Mouse (Mus musculus): Measurements from ENCODE around the gene Nop53. TPM values are rescaled to one million over a fixed set of nuclear protein-coding genes. Genes with fewer than 3 reads are reported as not detected.
"Not testable (repeated sequence)": the region's sequence is repeated elsewhere in the genome, so short reads cannot be mapped to it uniquely, and the experiment has no call there.

Gene Nop53
- polyA plus RNA-seq, 1 experiment from 2014 or later = 189 TPM

DNA sequence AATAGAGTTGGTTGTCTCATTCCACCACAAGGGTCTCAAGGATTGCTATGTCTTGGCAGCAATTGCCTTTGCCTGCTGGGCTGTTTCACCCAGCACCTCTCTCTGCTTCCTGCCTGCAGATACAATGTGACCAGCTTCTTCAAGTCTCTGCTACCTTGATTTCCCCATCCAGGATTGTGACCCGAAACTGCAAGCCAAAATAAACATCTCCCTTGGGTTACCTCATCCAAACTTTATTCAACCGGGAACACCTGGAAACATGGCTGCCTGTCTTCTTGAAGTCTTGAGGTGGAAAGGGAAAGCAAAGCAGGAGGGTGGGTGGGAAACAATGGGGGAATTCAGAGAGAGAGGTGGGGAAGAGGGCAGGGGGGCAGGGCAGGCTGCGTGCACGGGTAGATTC, 28.9 kb downstream of the Nop53 start:
- Histone ChIP-seq H3K4me2 (ENCODE audit: low read depth, low read length) (no peak overlapping the region), H3K27me3 (ENCODE audit: control insufficient read depth, insufficient read depth, low read depth, low read length) (no peaks in the 10 kb centered on the region), H3K27ac (ENCODE audit: low read length) (no peak overlapping the region), H3K9ac (ENCODE audit: low read length) (no peak overlapping the region), H3K9me3 (ENCODE audit: control insufficient read depth, low read length) (no peaks in the 10 kb centered on the region), H3K4me1 (replicated peaks; ENCODE audit: control insufficient read depth, insufficient read depth, low read length) (peaks cover 11% of the 10 kb centered on the region), H3K4me3 (ENCODE audit: low read length) (no peak overlapping the region), H3K36me3 (ENCODE audit: control insufficient read depth, insufficient read depth, low read length) (peaks cover 22% of the 10 kb centered on the region)
- 78% methylated on average over 4 of the region's 4 CpGs for WGBS
- no peak for ATAC-seq (ENCODE audit: low read depth)

DNA sequence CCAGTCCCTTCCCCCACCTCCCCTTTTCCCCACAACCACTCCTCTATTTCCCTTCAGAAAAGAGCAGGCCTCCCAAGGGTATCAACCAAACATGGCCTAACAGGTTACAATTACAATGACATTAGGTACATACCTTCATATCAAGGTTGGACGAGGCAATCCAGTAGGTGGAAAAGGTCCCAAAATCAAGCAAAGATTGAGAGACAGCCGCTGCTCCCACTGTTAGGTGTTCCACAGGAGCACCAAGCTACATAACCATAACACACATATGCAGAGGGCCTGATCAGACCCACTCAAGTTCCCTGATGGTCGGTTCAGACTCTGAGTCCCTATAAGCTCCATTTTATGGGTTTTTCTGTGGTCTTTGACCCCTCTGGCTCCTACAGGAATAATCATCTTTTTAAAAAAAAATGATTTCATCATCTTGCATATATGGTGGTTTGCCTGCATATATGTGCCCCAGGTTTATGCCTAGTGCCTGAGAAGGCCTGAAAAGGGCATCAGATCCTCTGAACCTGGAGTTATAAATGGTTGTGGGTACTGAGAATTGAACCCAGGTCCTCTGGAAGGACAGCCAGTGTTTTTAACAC, 29.6 kb downstream of the Nop53 start:
- Histone ChIP-seq H3K36me3 (ENCODE audit: control insufficient read depth, insufficient read depth, low read length) (peaks cover 22% of the 10 kb centered on the region), H3K27ac (ENCODE audit: low read length) (no peak overlapping the region), H3K4me3 (ENCODE audit: low read length) (no peak overlapping the region), H3K4me2 (ENCODE audit: low read depth, low read length) (no peak overlapping the region), H3K27me3 (ENCODE audit: control insufficient read depth, insufficient read depth, low read depth, low read length) (no peaks in the 10 kb centered on the region), H3K4me1 (replicated peaks; ENCODE audit: control insufficient read depth, insufficient read depth, low read length) (peaks cover 10% of the 10 kb centered on the region), H3K9me3 (ENCODE audit: control insufficient read depth, low read length) (no peaks in the 10 kb centered on the region), H3K9ac (ENCODE audit: low read length) (no peak overlapping the region)
- WGBS = 74% methylated on average over 3 of the region's 3 CpGs
- no peak for ATAC-seq (ENCODE audit: low read depth)

DNA sequence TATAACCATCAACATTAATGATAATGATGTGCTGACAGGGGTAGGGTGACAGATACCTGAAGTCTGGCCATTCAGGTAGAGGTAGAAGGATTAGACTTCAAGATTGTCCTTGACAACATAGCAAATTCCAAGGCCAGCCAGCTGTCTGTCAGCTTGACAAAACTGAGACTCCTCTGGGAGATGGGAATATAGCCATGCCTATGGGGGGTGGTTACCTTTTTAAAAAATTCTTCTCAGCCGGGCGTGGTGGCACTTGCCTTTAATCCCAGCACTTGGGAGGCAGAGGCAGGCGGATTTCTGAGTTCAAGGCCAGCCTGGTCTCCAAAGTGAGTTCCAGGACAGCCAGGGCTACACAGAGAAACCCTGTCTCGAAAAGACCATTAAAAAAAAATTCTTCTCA, 30.2 kb downstream of the Nop53 start:
- not testable (repeated sequence) for H3K4me3 ChIP-seq (ENCODE audit: low read length); H3K9ac ChIP-seq (ENCODE audit: low read length); H3K27me3 ChIP-seq (ENCODE audit: control insufficient read depth, insufficient read depth, low read depth, low read length); H3K9me3 ChIP-seq (ENCODE audit: control insufficient read depth, low read length); ATAC-seq (ENCODE audit: low read depth); H3K4me2 ChIP-seq (ENCODE audit: low read depth, low read length); H3K4me1 ChIP-seq (replicated peaks; ENCODE audit: control insufficient read depth, insufficient read depth, low read length); H3K27ac ChIP-seq (ENCODE audit: low read length)
- H3K36me3 ChIP-seq (ENCODE audit: control insufficient read depth, insufficient read depth, low read length) = peaks cover 22% of the 10 kb centered on the region
- WGBS = 82% methylated on average over 4 of the region's 4 CpGs

DNA sequence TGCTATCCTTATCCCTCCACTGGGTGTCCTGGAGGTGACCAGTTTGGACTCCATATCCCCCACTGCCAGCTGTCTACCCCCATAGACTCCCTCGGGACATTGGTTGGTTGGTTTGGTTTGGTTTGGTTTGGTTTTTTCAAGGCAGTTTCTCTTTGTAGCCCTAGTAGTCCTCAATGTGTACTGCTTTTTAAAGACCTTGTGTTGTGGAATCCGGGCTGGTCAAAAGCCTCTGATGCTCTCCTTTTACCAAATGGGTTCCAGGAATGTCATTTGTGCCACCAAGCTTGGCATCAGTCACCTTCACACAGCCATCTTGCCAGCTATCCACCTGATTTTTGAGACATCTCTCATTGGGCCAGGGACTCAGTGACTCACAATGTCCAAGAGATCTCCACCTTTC, 31.1 kb downstream of the Nop53 start:
- Histone ChIP-seq H3K4me3 (ENCODE audit: low read length) (no peak overlapping the region), H3K9me3 (ENCODE audit: control insufficient read depth, low read length) (no peaks in the 10 kb centered on the region), H3K9ac (ENCODE audit: low read length) (no peak overlapping the region), H3K36me3 (ENCODE audit: control insufficient read depth, insufficient read depth, low read length) (peaks cover 17% of the 10 kb centered on the region), H3K27ac (ENCODE audit: low read length) (no peak overlapping the region), H3K4me2 (ENCODE audit: low read depth, low read length) (no peak overlapping the region), H3K4me1 (replicated peaks; ENCODE audit: control insufficient read depth, insufficient read depth, low read length) (no peaks in the 10 kb centered on the region; the same call in 1 of the 2 replicates), H3K27me3 (ENCODE audit: control insufficient read depth, insufficient read depth, low read depth, low read length) (no peaks in the 10 kb centered on the region)
- no peak for ATAC-seq (ENCODE audit: low read depth)
- 82% methylated on average over 2 of the region's 2 CpGs for WGBS

DNA sequence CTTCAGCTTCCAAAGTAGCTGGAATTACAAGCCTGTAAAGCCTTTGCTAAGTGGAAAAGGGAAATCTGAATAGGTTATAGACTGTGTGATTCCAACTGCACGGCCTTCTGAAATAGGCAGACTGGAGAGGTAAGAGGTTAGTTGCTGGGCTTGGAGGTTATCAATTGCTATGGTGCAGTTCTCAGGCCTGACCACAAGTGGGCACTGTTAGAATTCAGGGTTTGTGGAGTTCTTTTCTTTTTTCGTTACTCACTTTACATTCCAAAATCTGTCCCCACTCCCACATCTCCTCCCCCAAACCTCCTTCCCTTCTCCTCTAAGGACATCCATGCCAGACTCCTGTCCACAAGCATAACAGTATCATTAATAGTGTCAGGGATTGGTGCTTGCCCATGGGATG, 31.6 kb downstream of the Nop53 start:
- 23% methylated on average over 2 of the region's 2 CpGs for WGBS
- no peaks in the 10 kb centered on the region; the same call in 1 of the 2 replicates for H3K4me1 ChIP-seq (replicated peaks; ENCODE audit: control insufficient read depth, insufficient read depth, low read length)
- H3K9ac ChIP-seq (ENCODE audit: low read length) = no peak overlapping the region
- no peaks in the 10 kb centered on the region for H3K27me3 ChIP-seq (ENCODE audit: control insufficient read depth, insufficient read depth, low read depth, low read length)
- peaks cover 12% of the 10 kb centered on the region for H3K36me3 ChIP-seq (ENCODE audit: control insufficient read depth, insufficient read depth, low read length)
- H3K4me2 ChIP-seq (ENCODE audit: low read depth, low read length) = no peak overlapping the region
- ATAC-seq (ENCODE audit: low read depth) = no peak
- H3K9me3 ChIP-seq (ENCODE audit: control insufficient read depth, low read length) = no peaks in the 10 kb centered on the region
- no peak overlapping the region for H3K4me3 ChIP-seq (ENCODE audit: low read length)
- H3K27ac ChIP-seq (ENCODE audit: low read length) = no peak overlapping the region

DNA sequence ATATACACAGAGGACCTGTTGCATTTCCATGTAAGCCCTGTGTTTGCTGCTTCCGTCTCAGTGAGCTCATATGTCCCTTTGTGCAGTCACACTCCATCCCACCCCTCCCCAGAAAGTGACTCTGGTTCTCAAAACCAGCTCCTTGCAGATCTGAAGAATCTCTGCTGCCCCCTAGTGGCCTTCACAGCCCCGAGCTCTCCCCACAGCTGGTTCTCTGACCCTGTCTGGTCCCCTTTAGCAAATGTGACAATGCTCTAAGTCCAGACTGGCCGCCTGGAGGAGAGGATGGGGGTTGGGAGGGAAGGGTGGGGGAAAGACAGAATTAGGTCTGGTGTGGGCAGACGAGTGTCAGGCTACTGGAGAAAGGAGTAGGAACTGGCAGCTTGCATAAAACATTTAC, 33.7 kb downstream of the Nop53 start:
- 0% methylated on average over 4 of the region's 4 CpGs for WGBS
- no peak overlapping the region for H3K9ac ChIP-seq (ENCODE audit: low read length)

DNA sequence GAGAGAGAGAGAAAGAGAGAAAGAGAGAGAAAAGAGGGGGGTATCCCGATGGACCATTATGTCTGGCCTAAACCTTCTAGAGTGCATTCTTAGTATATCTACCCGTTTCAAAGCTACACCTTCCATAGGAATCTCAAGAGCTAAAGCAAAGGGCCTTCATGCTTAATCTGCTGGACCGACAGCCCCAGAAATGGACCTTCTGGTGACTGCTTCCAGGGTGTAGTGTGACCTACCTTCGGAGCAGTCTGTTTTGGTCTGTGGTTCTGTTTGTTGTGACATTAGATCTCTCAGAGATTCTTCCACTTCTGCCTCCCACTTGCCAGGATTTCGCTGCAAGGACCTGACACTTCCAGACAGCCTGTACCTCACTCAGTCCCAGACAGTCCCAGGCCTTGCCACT, 35.4 kb downstream of the Nop53 start:
- no peaks in the 10 kb centered on the region for H3K9me3 ChIP-seq (ENCODE audit: control insufficient read depth, low read length)
- no peak overlapping the region for H3K9ac ChIP-seq (ENCODE audit: low read length)
- no peak overlapping the region for H3K27ac ChIP-seq (ENCODE audit: low read length)
- H3K4me1 ChIP-seq (replicated peaks; ENCODE audit: control insufficient read depth, insufficient read depth, low read length) = no peaks in the 10 kb centered on the region; the same call in 1 of the 2 replicates
- ATAC-seq (ENCODE audit: low read depth) = no peak
- no peaks in the 10 kb centered on the region for H3K27me3 ChIP-seq (ENCODE audit: control insufficient read depth, insufficient read depth, low read depth, low read length)
- H3K4me2 ChIP-seq (ENCODE audit: low read depth, low read length) = no peak overlapping the region
- H3K4me3 ChIP-seq (ENCODE audit: low read length) = no peak overlapping the region
- H3K36me3 ChIP-seq (ENCODE audit: control insufficient read depth, insufficient read depth, low read length) = no peaks in the 10 kb centered on the region
- 71% methylated on average over 5 of the region's 5 CpGs for WGBS

More for the DNA sequence above, 33.7 kb downstream of the Nop53 start:
- Histone ChIP-seq H3K36me3 (ENCODE audit: control insufficient read depth, insufficient read depth, low read length) (peaks cover 4% of the 10 kb centered on the region), H3K27ac (ENCODE audit: low read length) (no peak overlapping the region), H3K9me3 (ENCODE audit: control insufficient read depth, low read length) (no peaks in the 10 kb centered on the region), H3K4me3 (ENCODE audit: low read length) (no peak overlapping the region), H3K4me1 (replicated peaks; ENCODE audit: control insufficient read depth, insufficient read depth, low read length) (no peaks in the 10 kb centered on the region; the same call in 1 of the 2 replicates), H3K4me2 (ENCODE audit: low read depth, low read length) (no peak overlapping the region), H3K27me3 (ENCODE audit: control insufficient read depth, insufficient read depth, low read depth, low read length) (no peaks in the 10 kb centered on the region)
- ATAC-seq (ENCODE audit: low read depth) = peak; percentile 89

DNA sequence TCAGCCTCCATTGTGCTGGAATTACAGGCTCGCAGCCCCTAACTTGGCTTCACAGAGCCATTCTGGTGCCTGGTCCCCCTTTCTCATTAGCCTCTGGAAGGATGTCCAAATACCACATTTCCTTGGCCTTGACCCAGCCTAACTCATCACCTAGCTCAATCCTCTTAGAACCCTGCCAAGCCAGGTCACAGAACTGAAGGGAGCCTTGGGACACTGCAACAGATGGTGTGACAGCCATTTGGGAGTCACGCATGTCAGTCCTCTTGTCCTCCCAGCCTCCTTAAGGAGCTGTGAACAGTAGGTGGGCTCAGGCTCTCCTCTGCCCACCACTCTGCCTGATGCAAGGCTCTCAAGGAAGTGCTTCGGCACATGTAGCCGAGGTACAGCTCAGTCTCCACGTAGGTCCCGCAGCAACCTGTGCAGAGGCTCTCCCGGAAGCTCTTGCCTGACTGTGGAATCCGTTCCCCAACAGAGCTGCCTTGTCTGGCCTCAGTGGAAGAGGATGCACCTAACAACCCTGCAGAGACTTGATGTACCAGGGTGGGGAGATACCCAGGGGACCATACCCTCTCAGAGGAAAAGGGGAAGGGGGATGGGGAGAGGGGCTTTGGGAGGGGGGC, 37.8 kb downstream of the Nop53 start:
- Histone ChIP-seq H3K4me3 (ENCODE audit: low read length) (no peak overlapping the region), H3K4me1 (replicated peaks; ENCODE audit: control insufficient read depth, insufficient read depth, low read length) (no peaks in the 10 kb centered on the region; the same call in 1 of the 2 replicates), H3K36me3 (ENCODE audit: control insufficient read depth, insufficient read depth, low read length) (no peaks in the 10 kb centered on the region), H3K9ac (ENCODE audit: low read length) (no peak overlapping the region), H3K9me3 (ENCODE audit: control insufficient read depth, low read length) (no peaks in the 10 kb centered on the region), H3K27me3 (ENCODE audit: control insufficient read depth, insufficient read depth, low read depth, low read length) (no peaks in the 10 kb centered on the region), H3K4me2 (ENCODE audit: low read depth, low read length) (no peak overlapping the region), H3K27ac (ENCODE audit: low read length) (no peak overlapping the region)
- WGBS = 66% methylated on average over 8 of the region's 8 CpGs
- ATAC-seq (ENCODE audit: low read depth) = no peak

DNA sequence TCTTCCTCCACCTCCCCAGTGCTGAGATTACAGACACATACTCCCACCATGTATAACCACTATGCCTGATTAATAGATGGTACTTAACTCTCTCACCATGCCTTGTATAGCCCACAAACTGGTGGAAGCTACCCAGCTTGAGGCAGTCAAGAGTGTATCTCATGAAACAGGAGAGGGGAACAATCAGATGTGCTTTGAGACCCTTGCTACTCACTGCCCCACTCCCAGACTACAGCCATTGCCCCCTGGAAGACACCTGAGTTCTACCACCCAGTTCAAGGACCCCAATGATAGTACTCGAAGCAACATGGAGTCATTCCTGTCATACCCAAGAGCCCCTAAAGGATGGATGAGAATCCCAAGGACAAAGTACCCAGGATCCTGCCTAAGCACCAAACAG, 39.3 kb downstream of the Nop53 start:
- no peaks in the 10 kb centered on the region for H3K9me3 ChIP-seq (ENCODE audit: control insufficient read depth, low read length)
- WGBS = 70% methylated on average over 1 of the region's 1 CpGs
- ATAC-seq (ENCODE audit: low read depth) = no peak

More for the DNA sequence above, 39.3 kb downstream of the Nop53 start:
- no peak overlapping the region for H3K27ac ChIP-seq (ENCODE audit: low read length)
- H3K27me3 ChIP-seq (ENCODE audit: control insufficient read depth, insufficient read depth, low read depth, low read length) = no peaks in the 10 kb centered on the region
- H3K4me1 ChIP-seq (replicated peaks; ENCODE audit: control insufficient read depth, insufficient read depth, low read length) = no peaks in the 10 kb centered on the region
- H3K9ac ChIP-seq (ENCODE audit: low read length) = no peak overlapping the region
- H3K4me3 ChIP-seq (ENCODE audit: low read length) = no peak overlapping the region
- H3K36me3 ChIP-seq (ENCODE audit: control insufficient read depth, insufficient read depth, low read length) = no peaks in the 10 kb centered on the region
- H3K4me2 ChIP-seq (ENCODE audit: low read depth, low read length) = no peak overlapping the region
